Mouse (Mus musculus) adrenal gland, adult (tissue): ENCODE results near the gene Xdh.

ENCODE experiments used
- DNase-seq, 2 experiments: peaks; one replicate each; pipeline ENCODE4 v3.0.0; 2022 to 2023; ENCODE audit warnings: low spot score in 1 of 2; ENCODE audit not compliant: inconsistent age in 2 of 2

Gene Xdh

DNA sequence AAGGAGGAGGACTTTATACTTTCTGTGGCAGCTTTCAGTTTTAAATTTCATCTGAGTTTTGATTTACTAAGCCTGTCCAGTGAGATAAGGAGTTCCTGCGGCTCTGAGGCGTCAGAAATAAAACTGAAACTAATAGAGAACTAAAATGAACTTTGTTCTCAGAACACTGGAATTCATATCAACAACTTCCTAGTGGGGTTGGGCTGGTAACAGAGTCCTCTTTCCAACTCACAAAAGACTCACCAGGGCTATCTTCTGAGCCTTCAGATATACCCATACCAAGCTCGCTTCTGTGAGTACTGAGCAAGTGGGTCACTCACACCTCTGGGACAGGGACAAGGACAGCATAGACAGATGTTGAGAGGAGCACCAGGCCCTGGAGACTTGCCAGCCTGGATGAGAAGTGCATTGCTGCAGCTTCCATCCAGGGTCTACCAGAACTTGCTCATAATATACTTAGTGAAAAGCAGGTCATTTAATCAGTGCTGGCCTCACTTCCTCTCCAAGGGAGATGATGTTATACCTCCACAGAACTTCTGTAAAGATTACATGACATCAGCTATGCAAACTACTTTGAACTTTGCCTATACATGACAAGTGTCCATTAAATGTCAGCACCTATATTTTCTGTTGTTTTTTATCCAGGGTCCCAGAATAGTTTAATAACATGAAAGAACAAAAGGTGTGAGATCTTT, 7.6 kb downstream of the Xdh start:
- peak; percentile 75 to 91 for DNase-seq

DNA sequence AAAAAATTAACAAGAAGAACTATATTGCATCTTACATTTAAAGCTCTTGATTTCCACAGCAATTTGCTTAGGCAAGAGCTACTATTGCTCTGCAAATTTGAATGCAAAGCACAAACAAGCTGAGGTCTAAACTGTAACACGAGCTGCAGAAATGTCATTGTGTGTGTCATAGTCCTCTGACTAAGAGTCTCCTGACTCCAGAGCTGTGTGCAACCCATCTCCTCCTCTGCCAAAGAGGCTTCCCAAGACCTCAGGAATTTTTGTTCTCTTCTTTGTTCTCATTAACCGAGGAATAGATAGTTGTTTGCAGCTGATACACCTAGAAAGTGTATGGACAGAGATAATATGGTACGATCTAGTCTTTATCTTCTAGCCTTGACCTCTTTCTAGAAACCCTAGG, 8.2 kb downstream of the Xdh start:
- peak; percentile 60 to 82 for DNase-seq

DNA sequence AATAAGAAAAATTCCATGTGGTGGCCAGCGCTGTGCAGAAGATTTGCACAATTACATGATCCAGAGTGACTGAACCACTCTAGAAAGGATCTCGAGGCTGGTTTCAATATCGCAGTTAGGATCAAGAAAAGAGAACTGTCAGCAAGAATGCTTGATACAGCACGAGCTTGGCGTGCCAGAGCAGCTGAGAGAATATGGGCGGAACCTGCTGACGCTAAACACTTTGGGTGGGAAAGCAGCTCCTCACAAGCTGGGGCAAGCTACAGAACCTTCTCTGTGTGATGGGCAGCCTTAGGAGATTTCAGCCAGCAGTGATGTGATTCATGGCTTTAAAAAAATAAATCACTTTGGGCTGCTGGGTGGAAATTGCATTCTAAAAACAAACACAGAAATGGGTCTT, 12.9 kb downstream of the Xdh start:
- no peak for DNase-seq

GRCm38 (mm10) chr17:73935163-73935562, 14.8 kb downstream of the Xdh start:
- DNase-seq = peak in 1 of 2 experiments; percentile 31

DNA sequence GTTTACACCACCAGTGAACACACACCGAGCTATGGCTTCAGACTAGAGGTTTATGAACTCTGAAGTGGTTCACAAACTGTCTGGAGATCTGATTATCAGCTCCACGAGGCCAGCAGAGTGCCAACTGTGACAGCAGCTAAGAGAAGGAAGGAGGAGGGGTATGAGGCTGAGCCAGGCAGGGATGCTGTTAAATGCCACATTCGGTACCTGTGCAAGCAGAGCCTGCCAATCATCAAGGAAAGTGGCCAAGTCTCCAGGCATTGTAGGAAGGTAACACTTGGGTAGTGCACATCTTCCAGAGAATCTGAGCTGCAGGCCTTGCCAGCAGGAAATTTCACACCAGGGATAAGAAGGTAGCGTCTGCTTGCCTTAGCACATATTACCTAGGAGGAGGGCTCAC, 15.7 kb downstream of the Xdh start:
- DNase-seq = no peak

- no peak for DNase-seq
Measured at GRCm38 (mm10) chr17:73933616-73934015, 16.4 kb downstream of the Xdh start.

DNA sequence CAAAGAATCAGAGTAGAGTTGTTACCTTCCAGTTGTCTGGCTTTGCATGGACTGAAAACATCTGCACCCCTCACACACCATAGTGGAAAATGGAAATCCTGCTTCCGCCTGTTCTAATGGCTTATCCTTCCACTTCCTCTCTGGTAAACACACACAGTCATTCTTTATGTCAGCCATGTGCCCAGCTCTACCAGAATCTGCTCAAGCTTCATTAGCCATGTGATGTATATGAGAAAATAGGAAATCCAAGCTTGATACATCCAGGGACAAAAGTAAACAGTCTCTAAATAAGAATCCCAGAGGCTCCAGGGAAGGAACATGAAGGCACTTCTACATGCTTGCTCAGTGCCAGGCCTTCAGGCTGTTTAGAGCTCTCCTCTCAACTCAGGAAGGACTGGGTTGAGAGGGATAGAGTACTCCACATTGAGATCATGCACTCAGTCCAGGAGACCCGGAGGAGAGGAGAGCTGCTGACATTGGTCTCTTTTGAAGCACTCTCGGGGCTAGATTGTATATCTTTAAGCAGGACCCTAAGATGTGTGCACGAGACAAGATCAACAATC, 17.4 kb downstream of the Xdh start:
- no peak for DNase-seq

DNA sequence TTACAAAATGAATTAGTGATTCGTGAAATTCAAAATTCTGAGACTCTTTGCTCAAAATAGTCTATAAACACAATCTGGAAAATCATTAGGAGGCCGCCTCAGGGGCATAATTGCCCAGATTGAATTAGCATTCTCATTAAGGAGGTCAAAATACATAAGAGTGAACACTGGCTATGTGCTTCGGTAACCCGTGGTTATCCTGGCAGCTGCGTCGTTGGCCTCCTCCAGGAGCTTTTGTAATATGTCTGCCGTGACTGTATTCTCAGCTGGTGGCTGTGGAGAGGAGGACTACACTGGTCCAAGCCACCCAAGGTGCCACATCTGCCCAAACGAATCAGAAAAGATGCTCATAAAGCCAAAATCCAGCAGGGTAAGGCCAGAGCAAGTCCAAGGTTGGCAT, 30.5 kb downstream of the Xdh start:
- no peak for DNase-seq

DNA sequence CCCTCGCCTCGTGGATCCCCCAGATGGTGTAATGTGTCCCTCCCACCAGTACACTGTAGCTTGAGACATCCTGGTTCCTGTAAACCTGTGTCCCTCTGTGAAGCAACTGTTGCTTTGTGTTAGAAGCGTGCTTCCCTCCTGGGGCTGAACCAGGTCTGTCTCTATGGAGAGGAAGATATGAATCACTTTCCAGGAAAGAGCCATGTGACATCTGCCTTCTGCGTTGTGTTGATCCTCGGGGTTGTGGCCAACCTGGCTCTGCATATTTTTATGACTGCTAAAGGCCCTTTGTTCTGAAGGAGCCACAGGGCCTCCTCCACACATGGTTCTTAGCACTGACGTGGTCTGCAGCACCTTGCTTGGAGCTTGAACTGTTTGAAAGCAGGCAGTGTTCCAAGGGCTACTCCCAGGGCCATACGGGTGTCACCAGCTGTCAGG, 31.0 kb downstream of the Xdh start:
- DNase-seq = peak in 1 of 2 experiments; percentile 44

DNA sequence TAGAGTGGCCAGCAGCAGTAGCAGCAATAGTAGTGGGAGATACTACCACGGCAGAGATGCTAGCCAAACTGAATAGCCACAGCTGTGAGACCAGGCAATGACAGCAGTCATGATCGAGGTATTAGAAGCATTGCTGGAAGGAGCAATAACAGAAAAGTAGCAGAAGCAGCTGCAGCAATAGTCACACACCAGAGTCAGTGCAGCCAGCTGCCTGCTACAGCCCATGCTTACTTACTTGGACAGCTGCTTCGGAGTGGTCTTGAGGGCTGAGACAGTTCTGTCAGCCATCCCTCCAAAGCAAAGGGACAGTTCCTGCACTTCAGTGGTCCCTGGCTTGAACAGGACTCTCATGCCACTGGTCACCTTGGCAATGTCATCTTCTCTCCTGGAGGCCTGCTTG, 31.9 kb downstream of the Xdh start:
- no peak for DNase-seq

DNA sequence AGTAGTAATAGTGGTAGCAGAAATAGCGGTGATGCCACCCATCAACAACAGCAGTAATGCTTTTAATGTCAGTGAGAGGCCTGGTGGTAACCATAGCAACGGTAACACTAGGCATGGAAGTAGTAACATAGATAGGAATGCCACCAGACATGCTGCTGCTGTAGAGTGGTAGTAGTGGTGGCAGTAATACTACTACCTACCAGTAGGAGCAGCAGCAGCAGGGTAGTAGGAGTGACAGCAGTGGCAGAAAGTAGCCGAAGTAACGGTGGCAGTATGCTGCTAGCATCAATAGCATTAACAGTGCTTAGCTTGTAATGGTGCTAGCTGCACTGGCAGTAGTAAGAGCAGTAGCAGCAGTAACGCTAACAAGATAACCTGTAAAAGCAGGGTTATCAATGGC, 32.3 kb downstream of the Xdh start:
- DNase-seq = no peak

DNA sequence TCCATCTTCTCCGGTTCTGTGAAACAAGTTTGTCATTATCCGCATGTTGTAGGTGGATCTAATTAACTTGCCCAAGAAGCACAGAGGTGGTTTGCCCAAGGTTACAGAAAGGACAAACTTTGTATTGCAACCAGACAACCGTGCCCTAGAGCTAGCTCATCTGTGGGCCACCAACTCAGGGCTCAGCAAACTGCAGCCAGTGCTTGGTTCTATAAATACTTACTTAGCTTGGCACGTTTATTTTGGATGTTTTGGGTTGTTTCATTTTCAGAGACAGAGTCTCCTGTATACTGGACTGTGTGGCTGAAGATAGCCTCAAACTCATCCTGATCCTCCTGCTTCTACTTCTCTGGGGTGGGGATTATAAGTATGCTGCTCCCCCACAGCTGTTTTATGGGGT, 35.3 kb downstream of the Xdh start:
- no peak for DNase-seq

DNA sequence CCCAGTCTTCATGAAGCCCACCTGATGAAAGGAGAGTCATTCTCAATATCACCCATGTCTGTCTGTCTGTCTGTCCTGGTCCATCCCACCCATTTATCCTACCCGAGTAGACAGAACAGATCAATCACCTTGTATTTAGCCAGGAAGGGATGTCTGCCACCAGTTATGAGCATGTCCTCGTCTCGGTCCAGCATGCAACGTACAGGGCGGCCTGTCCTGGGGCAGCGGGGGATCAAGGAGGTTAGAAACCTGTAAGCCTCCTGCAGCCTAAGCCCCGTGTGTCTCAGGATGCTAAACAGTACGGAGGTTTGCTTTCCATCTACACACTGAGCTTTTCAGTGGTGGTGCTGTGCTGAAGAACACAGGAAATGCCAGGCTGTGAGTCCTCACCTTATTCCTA, 43.9 kb downstream of the Xdh start:
- no peak for DNase-seq

DNA sequence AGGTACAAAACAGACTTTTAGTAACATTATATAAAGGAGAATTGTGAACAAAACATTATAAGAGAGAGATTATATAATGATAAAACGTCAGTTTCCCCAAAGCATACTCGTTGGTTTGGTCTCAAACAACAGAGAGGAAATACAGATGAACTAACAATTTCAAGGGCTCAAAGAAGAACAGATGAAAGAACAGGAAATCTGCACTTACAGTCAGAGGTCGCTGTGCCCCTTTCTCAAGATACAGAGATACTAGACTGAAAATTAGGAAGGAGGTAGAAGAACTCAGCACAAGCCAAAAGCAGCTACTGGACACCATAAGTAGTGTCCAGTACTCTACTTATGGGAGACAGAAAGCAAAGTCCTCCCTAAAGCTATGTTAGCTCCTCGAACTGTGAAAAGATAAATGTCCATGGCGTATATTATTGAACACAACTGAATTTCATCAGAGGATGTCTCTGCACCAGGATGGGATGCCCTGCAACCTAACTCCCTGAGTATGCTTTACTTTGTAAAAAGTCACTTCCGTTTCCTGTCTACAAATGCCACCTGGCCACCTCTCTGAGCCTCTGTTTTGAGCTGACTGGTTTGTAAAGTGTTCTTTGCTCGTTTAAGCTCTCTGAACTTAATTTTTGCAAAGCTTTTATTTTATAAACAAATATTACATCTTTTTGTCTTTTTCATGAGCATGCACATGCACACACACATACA, 44.8 kb downstream of the Xdh start:
- DNase-seq = no peak

- peak in 1 of 2 experiments; percentile 48 for DNase-seq
Measured at GRCm38 (mm10) chr17:73903121-73903520, 46.9 kb downstream of the Xdh start.

DNA sequence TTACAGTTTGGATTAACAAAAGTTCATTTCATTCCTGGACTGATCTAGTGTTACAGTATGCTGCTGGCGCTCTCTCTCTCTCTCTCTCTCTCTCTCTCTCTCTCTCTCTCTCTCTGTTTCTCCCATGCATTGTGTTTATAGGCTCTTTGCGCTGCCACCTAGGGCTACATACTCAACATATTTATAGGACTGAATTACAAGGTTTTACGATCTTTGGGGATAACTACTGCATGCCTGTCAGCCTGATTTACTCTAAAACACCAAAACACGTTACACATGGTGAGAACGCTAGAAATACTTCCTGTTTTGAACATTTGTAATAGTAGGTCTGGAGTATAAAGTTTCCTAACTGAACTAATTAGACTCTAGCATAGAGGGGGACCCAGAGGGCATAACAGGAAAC, 47.8 kb downstream of the Xdh start:
- no peak for DNase-seq

DNA sequence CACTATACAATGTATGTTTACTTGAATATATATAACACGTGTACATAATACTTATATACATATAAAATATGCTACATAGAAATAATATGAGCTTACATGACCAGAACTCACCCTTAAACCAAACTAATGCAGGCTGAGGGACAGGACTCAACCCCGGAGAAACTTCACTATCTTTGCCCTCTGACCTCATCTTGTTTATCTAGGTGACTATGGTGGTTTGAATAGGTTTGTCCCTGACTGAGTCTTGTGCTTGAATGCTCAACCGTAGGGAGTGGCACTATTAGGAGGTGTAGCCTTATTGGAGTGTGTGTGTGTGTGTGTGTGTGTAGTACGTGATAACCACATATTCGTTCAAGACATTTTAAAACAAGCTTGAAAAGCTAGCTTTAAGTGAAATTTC, 55.6 kb downstream of the Xdh start:
- DNase-seq = no peak

DNA sequence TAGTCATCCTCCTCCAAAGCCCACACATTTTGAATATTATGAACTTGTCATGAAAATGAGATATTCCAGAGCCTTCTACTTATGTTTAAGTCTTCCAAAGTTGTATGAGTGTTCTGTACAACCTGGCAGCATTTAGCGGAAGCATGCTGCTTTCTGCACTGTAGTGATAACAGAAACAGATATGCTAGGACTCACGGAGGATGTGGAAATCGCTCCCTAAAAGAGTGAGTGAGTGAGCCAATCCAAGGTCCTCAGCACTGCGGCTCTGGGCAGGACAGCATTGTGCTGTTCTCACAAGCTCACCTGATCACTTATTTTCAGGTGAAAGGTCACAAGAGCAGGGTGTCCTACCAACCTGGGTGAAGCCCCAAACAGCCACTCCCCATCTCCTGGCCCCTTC, 56.2 kb downstream of the Xdh start:
- no peak for DNase-seq

DNA sequence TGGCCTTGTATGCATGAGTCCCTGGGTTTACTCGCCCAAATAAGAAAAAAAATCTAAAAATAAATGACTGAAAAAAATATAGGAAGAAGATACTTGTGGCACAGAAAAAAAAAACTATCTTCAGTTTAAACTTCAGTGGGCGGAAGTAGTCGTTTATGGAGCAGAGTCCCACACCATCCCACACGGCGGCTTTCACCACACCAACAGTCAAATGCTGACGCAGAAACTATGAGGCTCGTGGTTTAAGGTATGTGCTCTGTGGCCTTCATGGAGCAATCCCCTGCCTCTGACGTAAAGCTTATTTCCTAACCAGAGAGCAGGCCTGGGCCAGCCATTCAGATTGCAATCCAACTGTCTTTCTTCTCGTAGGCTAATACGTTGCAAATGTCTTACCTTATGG, 56.8 kb downstream of the Xdh start:
- DNase-seq = no peak

DNA sequence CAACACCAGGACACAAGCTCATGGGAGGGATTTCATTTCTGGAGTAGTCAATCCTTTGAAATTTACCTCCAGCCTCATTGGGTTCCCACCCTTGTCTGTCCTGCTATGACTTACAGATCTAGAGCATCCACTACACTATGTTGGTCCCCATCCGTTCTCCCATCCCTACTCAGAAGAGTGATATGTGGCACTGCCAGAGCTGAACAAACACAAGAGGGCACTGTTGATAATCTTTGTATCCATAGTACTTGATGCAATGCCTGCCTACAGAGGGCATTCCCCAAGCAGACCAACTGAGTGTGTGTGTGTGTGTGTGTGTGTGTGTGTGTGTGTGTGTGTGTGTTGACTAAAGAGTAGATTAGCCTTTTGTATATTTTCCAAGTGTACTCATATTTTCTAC, 58.4 kb downstream of the Xdh start:
- DNase-seq = peak in 1 of 2 experiments; percentile 56

GRCm38 (mm10) chr17:73886071-73886785, 63.8 kb downstream of the Xdh start:
- peak; percentile 67 to 82 for DNase-seq

GRCm38 (mm10) chr17:73883332-73883731, 66.7 kb downstream of the Xdh start:
- no peak for DNase-seq
